Mouse (Mus musculus): ENCODE results near the gene Naa80. TPM values are rescaled to one million over a fixed set of nuclear protein-coding genes. Genes with fewer than 3 reads are reported as not detected.
A peak's percentile ranks its signal among the peaks of the same experiment; 100 is the strongest.
"Not testable (repeated sequence)": the region's sequence is repeated elsewhere in the genome, so short reads cannot be mapped to it uniquely, and the experiment has no call there.

Naa80 gene
- total RNA-seq, 2 experiments from 2014 or later: 9.5 to 10.0 TPM

DNA sequence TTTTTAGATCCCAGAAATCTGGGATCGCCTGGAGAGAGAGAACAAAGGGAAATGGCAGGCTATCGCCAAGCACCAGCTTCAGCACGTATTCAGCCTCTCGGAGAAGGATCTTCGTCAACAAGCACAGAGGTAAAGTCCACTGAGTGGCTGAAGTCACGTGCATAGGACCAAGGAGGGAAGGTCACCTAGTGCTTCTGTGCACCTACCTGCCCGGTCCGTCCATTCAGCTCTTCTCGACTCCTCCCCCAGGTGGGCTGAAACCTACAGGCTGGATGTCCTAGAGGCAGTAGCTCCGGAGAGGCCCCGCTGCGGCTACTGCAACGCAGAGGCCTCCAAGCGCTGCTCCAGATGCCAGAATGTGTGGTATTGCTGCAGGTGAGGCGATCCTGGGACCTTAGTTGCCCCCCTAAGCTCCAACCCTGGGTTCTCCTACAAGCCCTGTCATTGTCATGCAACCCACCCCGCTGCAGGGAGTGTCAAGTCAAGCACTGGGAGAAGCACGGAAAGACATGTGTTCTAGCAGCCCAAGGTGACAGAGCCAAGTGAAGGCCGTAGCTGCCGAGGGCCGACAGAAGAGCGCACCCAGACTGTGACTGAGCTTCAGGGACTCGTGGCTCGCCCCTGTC lies 28.1 kb upstream of the Naa80 start:
- DNase-seq (ENCODE audit: low spot score in 2 of 2): no peak

DNA sequence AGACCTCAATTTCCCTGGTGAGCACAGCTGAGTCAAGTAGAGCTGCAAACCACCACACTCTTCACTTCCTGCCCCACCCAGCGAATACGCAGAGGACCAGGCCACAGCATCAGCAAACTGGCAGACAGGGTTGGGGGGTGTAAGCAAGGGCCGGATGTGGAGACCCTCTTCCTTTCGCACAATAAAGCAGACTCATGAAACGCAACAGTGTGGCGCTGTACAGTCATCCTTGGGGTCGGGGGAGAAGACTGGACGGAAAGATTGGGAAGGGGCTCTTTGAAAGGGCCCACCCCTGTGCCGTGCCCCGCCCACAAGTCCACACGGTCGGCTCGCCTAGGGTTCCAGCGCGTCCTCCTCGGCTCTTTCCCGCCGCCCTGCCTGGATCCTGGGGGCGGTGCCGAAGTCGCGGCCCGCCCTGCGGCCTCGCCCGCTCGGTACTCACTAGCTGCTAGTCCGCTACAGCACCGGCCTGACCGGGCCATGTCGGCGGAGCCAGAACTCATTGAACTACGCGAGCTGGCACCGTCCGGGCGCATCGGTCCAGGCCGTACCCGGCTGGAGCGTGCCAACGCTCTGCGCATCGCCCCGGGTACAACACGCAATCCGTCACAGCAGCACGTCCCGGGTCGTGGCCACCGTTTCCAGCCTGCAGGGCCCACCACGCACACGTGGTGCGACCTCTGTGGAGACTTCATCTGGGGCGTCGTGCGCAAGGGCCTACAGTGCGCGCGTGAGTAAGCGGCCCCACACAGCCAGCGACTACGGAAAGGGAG lies 27.4 kb upstream of the Naa80 start, which contains the start of gene Rassf1:
Gene Rassf1 (plus strand): TSS at position 439 of the 773 bp plus-strand sequence.
- no peak for DNase-seq (ENCODE audit: low spot score in 2 of 2)

DNA sequence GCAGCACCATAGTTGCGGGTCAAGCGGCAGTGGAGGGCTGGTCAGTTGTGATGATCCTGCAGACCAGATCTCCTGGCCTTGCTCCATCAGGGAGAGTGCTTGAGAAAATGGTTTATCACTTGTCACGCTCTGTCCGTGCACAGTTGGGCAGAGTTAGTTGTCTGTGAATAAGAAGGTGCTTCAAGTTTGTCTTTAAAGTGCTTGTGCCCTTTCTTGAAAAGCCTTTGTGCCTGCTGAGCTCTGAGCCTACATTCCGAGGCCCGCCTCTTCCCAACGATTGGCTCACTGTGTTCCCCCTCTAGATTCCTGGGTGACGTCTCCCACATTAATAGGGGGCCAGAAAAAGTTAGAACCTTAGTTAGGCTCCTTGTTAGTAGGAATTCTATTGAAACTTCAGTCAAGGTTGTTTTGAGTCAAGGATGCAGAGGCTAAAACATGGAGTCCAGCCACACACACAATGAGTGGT lies 26.8 kb upstream of the Naa80 start:
- no peak for DNase-seq (ENCODE audit: low spot score in 2 of 2)

DNA sequence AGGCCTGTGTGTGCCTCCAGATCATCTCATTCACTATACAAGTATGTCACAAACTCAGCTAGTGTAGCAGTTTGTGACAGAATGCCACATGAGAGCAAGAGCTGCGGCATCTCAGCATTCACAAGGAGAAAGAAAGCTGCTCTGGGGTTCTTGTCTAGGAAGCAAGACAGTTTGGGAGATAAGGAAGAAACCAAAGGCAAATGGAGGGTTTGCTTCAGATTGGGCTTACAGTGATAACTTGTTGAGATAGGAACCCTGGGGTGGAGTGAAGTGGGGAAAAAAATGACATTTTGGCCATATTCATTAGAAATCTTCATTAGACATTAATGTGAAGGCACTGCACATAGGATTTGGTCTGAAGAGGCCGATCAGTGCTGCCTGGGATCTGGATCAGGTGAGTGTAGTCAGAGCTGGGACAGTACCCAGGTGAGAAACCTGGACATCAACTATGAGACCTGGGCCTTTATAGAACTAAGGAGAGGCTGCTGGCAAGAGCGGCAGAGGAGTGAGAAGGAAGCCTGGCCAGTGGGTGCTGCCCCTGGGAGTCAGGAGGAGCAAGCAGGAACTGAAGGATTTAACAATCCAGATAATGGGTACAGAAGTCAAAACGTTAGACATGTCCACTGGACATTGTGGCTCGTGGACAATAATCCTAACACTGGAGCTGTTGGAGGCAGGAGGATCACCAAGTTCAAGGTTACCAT lies 25.8 kb upstream of the Naa80 start:
- DNase-seq (ENCODE audit: low spot score in 2 of 2): no peak

DNA sequence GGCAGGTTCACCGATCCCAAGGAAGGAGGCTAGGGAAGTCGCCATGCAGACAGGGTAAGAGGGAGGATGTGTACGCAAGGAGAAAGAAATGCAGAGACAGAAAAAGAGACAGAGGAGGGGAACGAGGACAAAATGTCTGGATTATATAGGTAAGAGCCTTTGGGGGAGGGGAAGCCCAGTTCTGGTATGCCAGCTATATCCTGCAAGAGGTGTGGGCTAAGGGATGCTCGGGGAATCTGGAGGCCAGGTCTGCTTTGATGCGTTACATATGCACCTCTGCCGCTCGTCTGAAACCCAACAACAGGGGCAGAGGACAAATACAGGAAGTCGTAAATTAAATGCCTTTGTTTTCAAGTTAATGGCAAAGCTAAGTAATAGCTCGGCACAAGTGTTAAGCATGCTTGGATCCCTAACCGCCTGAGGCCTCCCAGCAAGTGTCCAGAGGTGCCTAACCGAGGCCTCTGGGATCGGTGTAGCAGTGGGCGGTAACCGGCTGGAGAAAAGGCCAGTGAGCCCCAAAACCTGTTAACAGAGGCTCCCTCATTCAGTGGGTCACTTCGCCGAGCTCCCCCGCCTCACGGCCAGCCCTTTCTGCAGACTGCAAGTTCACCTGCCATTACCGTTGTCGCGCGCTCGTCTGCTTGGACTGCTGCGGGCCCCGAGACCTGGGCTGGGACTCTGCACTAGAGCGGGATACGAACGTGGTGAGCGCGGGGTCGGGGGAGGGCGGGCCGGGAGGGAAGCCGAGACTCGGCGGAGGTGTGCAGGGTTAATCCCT lies 25.0 kb upstream of the Naa80 start:
- DNase-seq (ENCODE audit: low spot score in 2 of 2): no peak

DNA sequence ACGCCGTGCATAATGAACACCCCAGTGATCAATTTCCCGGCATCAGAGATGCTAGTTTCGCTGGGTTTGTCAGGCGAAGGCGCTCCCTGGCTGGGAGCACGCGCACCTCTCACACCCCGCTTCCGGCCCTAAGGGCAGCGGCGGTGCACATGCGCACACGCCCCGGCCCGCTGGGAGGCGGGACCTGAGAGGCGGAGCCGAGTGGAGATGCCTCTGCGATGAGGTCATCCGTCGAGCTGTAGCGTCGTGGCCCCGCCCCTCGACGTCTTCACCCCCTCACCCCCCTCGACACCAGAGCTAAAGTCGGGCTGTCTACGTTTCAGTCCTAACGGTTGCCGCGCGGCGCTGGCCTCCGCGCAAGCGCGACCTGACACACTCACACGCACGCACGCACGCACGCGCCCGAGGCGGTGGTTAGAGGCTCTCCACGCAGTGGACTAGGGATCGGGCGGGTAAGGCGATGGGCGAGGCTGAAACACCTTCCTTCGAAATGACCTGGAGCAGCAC lies 24.3 kb upstream of the Naa80 start:
- DNase-seq (ENCODE audit: low spot score in 2 of 2): peak; percentile 87 to 96

DNA sequence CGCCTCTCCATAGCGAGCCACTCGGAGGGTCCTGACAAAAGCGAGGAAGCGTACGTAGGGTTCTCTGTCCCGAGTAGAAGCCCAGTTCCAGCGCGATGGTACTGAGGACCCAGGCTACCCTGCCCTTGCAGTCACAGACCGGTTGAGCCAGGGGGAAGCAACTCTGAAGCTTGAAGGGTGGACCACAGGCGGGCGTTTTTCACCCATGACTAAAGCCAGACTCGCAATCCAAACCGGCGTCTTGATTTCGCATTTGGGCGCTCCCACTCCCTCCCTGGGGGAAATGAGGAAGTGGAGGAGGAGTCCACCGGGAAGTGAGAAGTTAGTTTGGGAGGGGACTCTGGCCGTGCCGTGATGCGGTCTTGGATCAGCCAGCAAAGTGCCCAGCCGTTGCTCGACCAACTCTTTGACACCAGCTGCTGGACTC lies 23.6 kb upstream of the Naa80 start:
- no peak for DNase-seq (ENCODE audit: low spot score in 2 of 2)

DNA sequence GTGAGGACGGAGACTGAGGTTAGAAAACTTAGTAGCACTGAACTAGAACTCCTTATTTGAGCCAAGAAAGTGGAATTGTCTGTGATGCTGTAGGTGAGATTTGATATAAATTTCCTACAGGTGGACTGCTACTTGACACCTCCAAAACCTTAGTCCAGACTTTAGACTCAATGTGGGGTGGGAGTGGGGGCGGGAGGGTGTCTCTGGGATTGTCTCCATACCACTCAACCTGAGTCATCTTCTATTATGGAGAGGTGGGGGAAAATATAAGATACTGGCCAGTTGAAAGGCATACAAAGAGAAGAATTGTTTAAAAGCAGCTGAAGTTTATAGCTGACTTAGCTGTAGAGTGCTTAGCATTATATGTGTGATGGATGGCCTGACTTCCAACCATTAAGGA lies 23.0 kb upstream of the Naa80 start:
- DNase-seq (ENCODE audit: low spot score in 2 of 2): no peak

DNA sequence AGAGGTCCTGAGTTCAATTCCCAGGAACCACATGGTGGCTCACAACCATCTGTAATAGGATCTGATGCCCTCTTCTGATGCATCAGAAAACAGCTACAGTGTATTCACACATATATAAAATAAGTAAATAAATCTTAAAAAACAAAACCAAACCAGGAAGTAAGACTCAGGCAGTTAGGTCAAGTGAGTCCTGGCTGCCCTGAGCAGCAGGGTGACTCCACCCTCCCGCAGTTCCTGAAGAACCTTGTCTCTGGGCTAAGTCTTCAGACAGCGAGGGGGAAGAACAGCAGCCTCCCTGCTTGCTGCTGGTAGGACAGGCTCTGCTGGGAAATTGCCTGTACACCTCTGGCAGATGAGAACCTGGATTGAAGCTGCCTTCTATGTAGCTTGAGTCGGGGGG lies 22.3 kb upstream of the Naa80 start:
- DNase-seq (ENCODE audit: low spot score in 2 of 2): no peak

DNA sequence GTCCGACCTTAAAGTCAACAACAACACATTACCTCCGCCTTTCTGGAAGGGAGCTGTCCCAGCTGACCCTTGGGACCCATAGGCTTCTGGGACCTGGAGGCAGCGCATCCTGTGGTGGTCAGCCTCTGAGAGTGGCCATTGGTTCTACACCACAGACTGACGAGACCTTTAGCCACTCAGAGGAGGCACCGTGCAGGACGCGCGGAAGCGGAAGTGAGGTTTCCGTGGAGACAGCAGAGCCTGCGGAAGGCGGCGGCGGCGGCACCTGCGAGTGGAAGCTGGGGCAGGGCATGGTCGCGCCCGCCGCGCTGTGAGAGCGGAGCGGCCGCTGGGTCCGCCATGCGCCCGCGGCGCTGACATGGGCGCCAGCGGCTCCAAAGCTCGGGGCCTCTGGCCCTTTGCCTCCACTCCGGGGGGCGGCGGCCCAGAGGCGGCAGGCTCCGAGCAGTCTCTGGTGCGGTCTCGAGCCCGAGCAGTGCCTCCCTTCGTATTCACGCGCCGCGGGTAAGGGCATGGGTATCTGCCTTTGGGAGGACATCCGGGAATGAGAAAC lies 15.6 kb upstream of the Naa80 start, which contains the start of gene Tusc2:
Gene Tusc2 (plus strand): TSS at position 227 of the 553 bp plus-strand sequence.
- peak; percentile 90 to 97 for DNase-seq (ENCODE audit: low spot score in 2 of 2)

DNA sequence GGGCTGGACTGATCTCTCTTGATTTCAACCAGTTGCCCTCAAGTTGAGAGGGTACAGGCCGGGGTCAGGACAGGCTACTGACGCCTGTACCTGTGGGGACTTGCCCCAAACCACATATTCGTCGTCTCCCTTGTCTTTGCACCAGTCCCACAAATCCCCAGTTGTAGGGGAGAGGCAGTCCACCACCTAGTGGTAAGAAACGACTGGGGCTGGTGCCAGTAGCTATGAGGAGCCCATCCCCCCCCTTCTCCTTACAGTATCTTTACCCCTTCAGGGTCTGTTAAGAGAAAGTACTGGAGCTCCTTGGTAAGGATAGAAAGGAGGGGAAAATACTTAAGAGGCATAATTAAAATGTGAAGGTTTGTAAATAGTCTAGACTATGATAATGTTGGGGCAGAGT lies 13.1 kb upstream of the Naa80 start:
- not testable (repeated sequence) for DNase-seq (ENCODE audit: low spot score in 2 of 2)

DNA sequence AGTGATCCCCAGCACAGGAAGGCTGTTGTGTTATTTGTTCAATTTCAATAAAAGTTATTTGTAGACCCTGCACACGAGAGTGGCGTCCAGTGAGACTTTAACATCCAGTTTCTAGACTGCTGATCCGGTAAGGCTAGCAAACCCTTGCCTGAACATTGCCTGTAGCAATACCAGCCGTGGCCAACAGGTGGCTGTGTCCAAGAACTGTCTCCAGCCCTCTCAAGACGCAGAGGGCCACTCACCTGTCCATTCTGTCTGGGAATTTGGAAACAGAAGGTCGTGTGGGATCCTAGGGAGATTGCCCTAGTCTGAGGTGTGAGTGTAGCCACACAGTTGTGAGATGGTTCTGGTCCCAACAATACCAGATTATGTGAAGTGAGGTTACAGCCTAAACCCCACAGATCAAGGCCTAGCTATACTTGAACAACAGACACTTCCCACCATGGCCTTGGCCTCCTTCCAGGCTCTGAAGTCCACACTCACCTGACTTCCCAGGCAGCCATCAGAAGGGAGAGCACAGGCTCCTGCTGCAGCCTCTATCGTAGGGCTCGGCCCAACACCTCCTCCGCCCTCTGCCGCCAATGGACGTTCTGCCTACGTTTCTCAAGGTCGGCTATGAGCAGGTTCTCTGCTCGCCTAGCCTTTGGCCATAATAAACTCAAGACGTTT lies 12.5 kb upstream of the Naa80 start:
- peak; percentile 58 to 70 for DNase-seq (ENCODE audit: low spot score in 2 of 2)

DNA sequence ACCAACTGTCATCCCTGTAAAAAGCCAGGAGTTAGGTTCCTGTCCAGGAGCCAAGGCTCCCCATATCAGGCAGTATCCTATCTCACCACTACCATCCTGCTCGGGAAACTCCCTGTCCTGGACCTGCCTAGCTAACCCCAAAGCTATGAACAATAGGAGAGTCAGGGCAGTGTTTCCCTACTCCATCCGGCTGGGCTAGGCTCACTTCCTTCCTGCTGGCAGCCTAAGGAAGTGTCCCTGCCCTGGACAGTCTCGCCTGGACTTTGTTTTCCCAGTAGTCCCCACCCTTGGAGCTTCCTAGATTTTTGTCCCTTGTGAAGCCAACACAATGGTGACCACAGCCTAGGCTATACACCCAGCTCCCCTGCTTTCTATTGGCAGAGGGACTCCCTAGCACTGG lies 11.8 kb upstream of the Naa80 start:
- DNase-seq (ENCODE audit: low spot score in 2 of 2): no peak

DNA sequence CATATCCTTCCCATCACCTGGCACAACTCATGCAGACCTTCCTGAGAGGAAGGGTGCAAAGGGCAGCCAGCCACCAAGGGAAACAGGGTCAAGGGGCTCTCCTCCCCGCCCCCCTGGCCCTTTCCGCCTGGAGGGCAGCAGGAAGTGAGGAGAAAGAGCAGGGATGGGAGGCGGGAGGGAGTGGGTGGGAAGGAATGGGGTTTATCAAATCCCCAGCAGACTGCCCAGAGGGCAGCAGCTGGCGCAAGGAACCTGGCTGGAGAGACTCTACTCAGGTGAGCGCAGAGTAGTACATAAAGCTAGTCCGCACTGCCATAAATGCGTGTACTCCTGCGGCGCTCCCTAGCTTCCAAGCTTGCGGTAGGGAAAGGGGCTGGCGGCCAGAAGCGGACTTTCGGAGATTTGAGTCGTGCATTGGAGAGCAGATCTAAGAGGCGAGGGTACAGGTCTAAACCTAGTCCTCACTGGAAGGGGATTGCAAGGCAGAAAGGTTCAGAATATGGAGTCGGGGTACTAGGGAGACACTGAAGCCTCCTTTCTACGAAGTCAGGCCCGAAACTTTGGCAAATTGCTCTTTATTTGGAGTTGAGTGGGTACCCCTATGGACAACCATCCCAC lies 10.9 kb upstream of the Naa80 start, which contains the start of gene Hyal2:
Gene Hyal2 (plus strand): TSS at position 244 of the 618 bp plus-strand sequence.
- no peak for DNase-seq (ENCODE audit: low spot score in 2 of 2)

DNA sequence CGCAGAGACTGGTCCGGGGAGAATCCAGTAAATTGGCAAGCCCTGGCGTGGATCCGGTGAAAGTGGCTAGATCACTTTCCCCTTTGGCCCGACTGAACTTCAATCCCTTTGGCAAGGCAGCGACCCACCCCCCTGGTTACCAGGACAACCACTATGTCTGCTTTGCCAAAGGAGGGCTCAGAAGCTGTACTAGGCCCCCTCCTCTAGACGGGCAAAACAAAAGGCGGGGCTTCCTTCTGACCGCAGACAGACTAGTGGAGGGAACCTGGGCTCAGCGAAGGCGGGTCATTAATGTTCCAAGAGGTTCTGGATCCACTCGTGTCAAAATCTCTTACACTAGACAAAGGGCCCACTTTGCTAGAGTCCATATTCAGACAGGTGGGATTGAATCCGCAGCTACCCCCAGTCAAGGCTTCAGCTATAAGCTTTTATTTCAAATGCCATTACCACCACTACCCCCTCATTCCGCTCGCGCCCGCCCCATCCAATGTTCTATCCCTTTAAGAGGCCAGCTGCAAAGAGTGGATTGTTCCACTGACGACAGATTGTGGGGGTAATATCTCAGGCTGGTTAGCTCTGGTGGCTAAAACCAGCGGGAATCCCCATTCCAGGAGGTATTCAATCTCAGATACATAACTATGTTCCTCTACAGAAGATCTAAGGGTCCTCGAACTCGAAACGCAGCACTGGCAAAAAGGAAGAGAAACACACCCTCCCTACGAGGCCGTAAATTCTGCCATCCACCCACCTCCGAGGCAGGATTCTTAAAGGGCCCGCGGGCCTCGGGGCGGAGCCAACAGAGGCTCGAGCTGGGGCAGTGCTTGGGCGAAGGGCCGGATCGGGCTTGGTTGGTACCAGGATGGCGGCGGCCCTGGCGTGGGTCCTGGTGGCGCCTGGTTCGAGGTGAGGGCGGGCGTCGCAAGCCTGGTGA lies 10.1 kb upstream of the Naa80 start:
- DNase-seq (ENCODE audit: low spot score in 2 of 2): peak; percentile 88 to 89

DNA sequence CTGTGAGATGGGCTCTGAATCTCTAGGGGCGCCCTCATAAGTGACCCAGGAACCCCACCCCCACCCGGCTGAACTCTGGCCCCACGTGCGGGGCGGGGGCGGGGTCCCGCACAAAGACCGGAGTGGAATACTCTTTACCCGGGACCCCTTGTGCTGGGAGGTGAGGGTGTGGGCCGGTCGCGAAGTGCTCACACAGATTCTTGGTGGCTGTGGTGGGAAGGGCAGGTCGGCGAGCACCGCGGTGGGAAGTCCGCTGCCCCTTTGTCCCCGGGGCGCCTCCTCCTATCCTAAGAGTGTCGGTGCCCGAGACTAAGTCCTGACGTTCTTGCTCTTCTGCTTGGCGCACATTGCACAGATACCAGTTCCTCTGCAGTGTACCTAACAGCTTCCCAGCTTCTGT lies 9.4 kb upstream of the Naa80 start:
- DNase-seq (ENCODE audit: low spot score in 2 of 2): no peak

DNA sequence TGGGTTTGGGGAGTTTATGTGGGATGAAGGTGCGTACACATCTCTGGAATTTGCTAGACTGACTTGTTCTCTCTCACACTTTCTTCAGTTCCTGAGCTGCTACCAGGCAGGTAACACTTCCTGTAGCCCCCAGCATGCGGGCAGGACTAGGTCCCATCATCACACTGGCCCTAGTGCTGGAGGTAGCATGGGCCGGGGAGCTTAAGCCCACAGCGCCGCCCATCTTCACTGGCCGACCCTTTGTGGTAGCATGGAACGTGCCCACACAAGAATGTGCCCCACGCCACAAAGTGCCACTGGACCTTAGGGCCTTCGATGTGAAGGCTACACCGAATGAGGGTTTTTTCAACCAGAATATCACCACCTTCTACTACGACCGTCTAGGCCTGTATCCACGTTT lies 8.7 kb upstream of the Naa80 start:
- DNase-seq (ENCODE audit: low spot score in 2 of 2): no peak

DNA sequence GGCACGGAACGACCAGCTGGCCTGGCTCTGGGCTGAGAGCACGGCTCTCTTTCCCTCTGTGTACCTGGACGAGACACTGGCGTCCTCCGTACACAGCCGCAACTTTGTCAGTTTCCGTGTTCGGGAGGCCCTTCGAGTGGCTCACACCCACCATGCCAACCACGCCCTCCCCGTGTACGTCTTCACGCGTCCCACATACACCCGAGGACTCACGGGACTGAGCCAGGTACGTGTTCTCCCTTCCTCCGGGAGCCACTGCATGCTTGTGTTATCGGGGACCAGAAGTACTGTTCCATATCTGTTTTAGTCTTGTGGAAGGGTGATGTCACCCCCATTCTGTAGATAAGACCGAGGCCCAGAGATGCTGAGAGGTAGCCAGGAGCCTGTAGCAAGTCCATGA lies 7.8 kb upstream of the Naa80 start:
- DNase-seq (ENCODE audit: low spot score in 2 of 2): no peak

Data from layer of hippocampus, postnatal 14 days (tissue).